Mouse (Mus musculus) inflammation-experienced regulatory T-cells, adult 16 weeks (primary cell): Measurements from ENCODE around the gene Gm4141. TPM values are rescaled to one million over a fixed set of nuclear protein-coding genes. Genes with fewer than 3 reads are reported as not detected.

Source experiments
- polyA plus RNA-seq: library from polyadenylated mRNA; unstranded; fragments of 100-300 nt; shearing (Covaris generic); gene quantifications from one replicate; pipeline ENCODE4 v1.2.1, GENCODE M21; 2017

Gm4141 gene
- not detected for polyA plus RNA-seq

GRCm38 (mm10) chr7:20576141-20576540 is at the start of gene Gm4141:
Gene Gm4141, minus strand, starts transcription at chr7:20576241.

GRCm38 (mm10) chr7:20598921-20599320 is 22.9 kb upstream of the Gm4141 start, which contains the start of gene Gm4513:
Gene Gm4513, minus strand, starts transcription at chr7:20599021.

GRCm38 (mm10) chr7:20545657-20546056 is 30.4 kb downstream of the Gm4141 start, which contains the start of gene Gm5726:
Gene Gm5726, minus strand, starts transcription at chr7:20545757.

GRCm38 (mm10) chr7:20533537-20533936 is 42.5 kb downstream of the Gm4141 start, which contains the start of gene Vmn1r104:
Gene Vmn1r104, plus strand, starts transcription at chr7:20533837.

Other genes with a start within 250 kb of the Gm4141 start
- not detected for gene Gm4133, start 242.2 kb downstream of the Gm4141 start, polyA plus RNA-seq
- not detected for gene Gm5728, start 200.8 kb downstream of the Gm4141 start, polyA plus RNA-seq
- not detected for gene Vmn1r100, start 158.3 kb downstream of the Gm4141 start, polyA plus RNA-seq
- gene Vmn1r101, start 133.6 kb downstream of the Gm4141 start, polyA plus RNA-seq = not detected
- gene Gm10670, start 101.3 kb downstream of the Gm4141 start, polyA plus RNA-seq = not detected
- not detected for gene Vmn1r103, start 65.7 kb downstream of the Gm4141 start, polyA plus RNA-seq
- gene Vmn1r104, start 42.4 kb downstream of the Gm4141 start, polyA plus RNA-seq = not detected
- not detected for gene Gm5726, start 30.5 kb downstream of the Gm4141 start, polyA plus RNA-seq
- gene Gm4513, start 22.8 kb upstream of the Gm4141 start, polyA plus RNA-seq = not detected
- gene Vmn1r107, start 92.7 kb upstream of the Gm4141 start, polyA plus RNA-seq = not detected
- not detected for gene Vmn1r111, start 127.0 kb upstream of the Gm4141 start, polyA plus RNA-seq
- gene Gm10668, start 154.4 kb upstream of the Gm4141 start, polyA plus RNA-seq = not detected
- not detected for gene Vmn1r112, start 194.9 kb upstream of the Gm4141 start, polyA plus RNA-seq
- gene Vmn1r113, start 211.0 kb upstream of the Gm4141 start, polyA plus RNA-seq = not detected
- not detected for gene Vmn1r114, start 235.9 kb upstream of the Gm4141 start, polyA plus RNA-seq